In the genomic region with DNA sequence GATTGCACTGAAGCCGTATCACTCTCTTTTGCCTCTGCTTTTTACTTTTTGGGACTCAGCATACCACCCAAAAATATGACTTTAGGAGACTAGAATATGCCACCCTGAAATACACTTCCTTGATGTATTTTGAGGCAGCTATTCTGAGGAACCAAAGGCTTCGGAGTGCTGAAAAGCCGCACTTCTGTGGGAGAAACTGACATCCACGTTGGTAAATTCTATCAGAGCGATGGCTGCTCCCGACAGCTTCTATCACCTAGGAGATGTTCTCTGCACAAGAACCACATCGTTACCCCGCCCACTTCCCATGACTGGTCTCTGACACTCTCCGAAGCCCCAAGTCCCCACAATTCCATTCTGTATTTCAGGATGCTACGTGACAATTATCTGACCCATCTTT, we compare ENCODE assay signal across 20 mouse cellular contexts. TPM values are rescaled to one million over a fixed set of nuclear protein-coding genes. Genes with fewer than 3 reads are reported as not detected.
DNase-seq lines count a peak whose midpoint lies in the region; ATAC-seq lines count a peak whose summit lies in the region.
"Had no signal": no experiment of that assay in that cellular context is flagged by ENCODE, and none has a peak within 500 bp of the region (broad histone marks: within the 10 kb centered on the region; RNA-seq: fewer than 3 reads in every experiment).

No protein-coding gene starts in this region.

- DNase-seq in forebrain, embryonic 11.5 days (ENCODE audit: low spot score): no peak
- DNase-seq in layer of hippocampus, postnatal 36 days: peak; percentile 34 to 43
- DNase-seq in layer of hippocampus, postnatal 14 days (ENCODE audit: low spot score in 2 of 2): no peak
- DNase-seq in R1 (ENCODE audit: low read depth, low spot score): peak; percentile 50
- peak; percentile 25 to 45 for DNase-seq in cerebellum, postnatal 10 days
- DNase-seq in heart, adult 18-20 months: no peak
- no peak for DNase-seq in kidney, adult 18-20 months
- DNase-seq: gastrocnemius, postnatal 14 days; heart, postnatal 4 days; kidney, postnatal 10 days; layer of hippocampus, adult 9-11 months; lung, adult 18-20 months; lung, postnatal 36 days; thymus, adult 2 months had no signal

- H3K36me3 ChIP-seq in forebrain, embryonic 15.5 days: no peaks in the 10 kb centered on the region
- no peaks in the 10 kb centered on the region for H3K36me3 ChIP-seq in forebrain, embryonic 11.5 days (ENCODE audit: control insufficient read depth, insufficient read depth, low read length)
- H3K36me3 ChIP-seq: forebrain, embryonic 10.5 days; heart, embryonic 12.5 days; midbrain, embryonic 12.5 days had no signal

- ATAC-seq in forebrain, embryonic 15.5 days (replicated peaks): no peak
- no peak for ATAC-seq in forebrain, embryonic 11.5 days (replicated peaks; ENCODE audit: low FRiP score)
- ATAC-seq: intestine, embryonic 16.5 days; Patski had no signal

- H3K4me2 ChIP-seq in forebrain, embryonic 15.5 days (replicated peaks): no peak overlapping the region
- no peak overlapping the region for H3K4me2 ChIP-seq in forebrain, embryonic 11.5 days (ENCODE audit: low read depth, low read length, severe bottlenecking)
- H3K4me2 ChIP-seq: heart, embryonic 12.5 days; midbrain, embryonic 12.5 days had no signal

- no peaks in the 10 kb centered on the region for H3K9me3 ChIP-seq in forebrain, embryonic 15.5 days
- H3K9me3 ChIP-seq in forebrain, embryonic 11.5 days (ENCODE audit: control insufficient read depth, low read length): no peaks in the 10 kb centered on the region
- H3K9me3 ChIP-seq: forebrain, embryonic 10.5 days; heart, embryonic 12.5 days; midbrain, embryonic 12.5 days had no signal

- 55% methylated on average over 10 of the region's 10 CpGs for WGBS in forebrain, embryonic 15.5 days
- WGBS in forebrain, embryonic 11.5 days: 78% methylated on average over 10 of the region's 10 CpGs

- no peak overlapping the region for H3K9ac ChIP-seq in forebrain, embryonic 15.5 days (replicated peaks)
- H3K9ac ChIP-seq in forebrain, embryonic 11.5 days (ENCODE audit: low read length): no peak overlapping the region
- H3K9ac ChIP-seq: heart, embryonic 12.5 days; midbrain, embryonic 12.5 days had no signal

- peaks cover 55% of the 10 kb centered on the region for H3K4me1 ChIP-seq in forebrain, embryonic 15.5 days
- H3K4me1 ChIP-seq in forebrain, embryonic 11.5 days (replicated peaks; ENCODE audit: control insufficient read depth, insufficient read depth, low read length): peaks cover 13% of the 10 kb centered on the region
- H3K4me1 ChIP-seq: heart, embryonic 12.5 days had no signal

- peak overlapping the region; percentile 62 for H3K27ac ChIP-seq in forebrain, embryonic 15.5 days (replicated peaks)
- H3K27ac ChIP-seq in forebrain, embryonic 11.5 days (ENCODE audit: low read depth, low read length): no peak overlapping the region
- H3K27ac ChIP-seq: midbrain, embryonic 12.5 days had no signal

- H3K4me3 ChIP-seq in forebrain, embryonic 15.5 days: no peak overlapping the region
- H3K4me3 ChIP-seq in forebrain, embryonic 11.5 days (ENCODE audit: low read depth, low read length): no peak overlapping the region
- H3K4me3 ChIP-seq: forebrain, embryonic 10.5 days; heart, embryonic 12.5 days; midbrain, embryonic 12.5 days had no signal

- no peaks in the 10 kb centered on the region for H3K27me3 ChIP-seq in forebrain, embryonic 15.5 days
- no peaks in the 10 kb centered on the region; the same call in none of the 2 replicates for H3K27me3 ChIP-seq in forebrain, embryonic 11.5 days (ENCODE audit: control insufficient read depth, insufficient read depth, low read length)

RNA-seq across cellular contexts. Expression of a gene that starts 8.0 kb away (rescaled TPM):
- polyA plus RNA-seq in forebrain, embryonic 15.5 days (2015; fragmentation: Nextera tagmentation; extraction: Ambion mirVana): 41.0 and 48.8 TPM in 2 replicates
- polyA plus RNA-seq in forebrain, embryonic 11.5 days (2014; fragmentation: Nextera tagmentation; extraction: Ambion mirVana): 24.0 and 26.5 TPM in 2 replicates
- total RNA-seq in layer of hippocampus, postnatal 36 days (2021): 100 to 1,000 TPM; 238 TPM
- 100 to 1,000 TPM; 188 to 193 TPM for total RNA-seq in layer of hippocampus, postnatal 14 days (2021)
- total RNA-seq in heart, adult 18-20 months (2021): 10 to 100 TPM; 13.3 to 13.8 TPM

Comparison
In these comparisons a context has a peak if more than half of its experiments do, and no peak if none do; other contexts are left out.
1. DNase-seq: peak in layer of hippocampus, postnatal 36 days (2 of 2), R1 (single experiment) and cerebellum, postnatal 10 days (2 of 2); none in forebrain, embryonic 11.5 days (single experiment), layer of hippocampus, postnatal 14 days (0 of 2), heart, adult 18-20 months (0 of 2) and kidney, adult 18-20 months (single experiment).
2. RNA of a gene that starts 8.0 kb away (total RNA-seq): 238 TPM in layer of hippocampus, postnatal 36 days and 188 to 193 TPM in layer of hippocampus, postnatal 14 days; 13.3 to 13.8 TPM in heart, adult 18-20 months; every median in the first group is over 10 times any median in the second.